Mouse (Mus musculus) thymus, adult 2 months (tissue): ENCODE results near the gene Add1.
"Not testable (repeated sequence)": the region's sequence is repeated elsewhere in the genome, so short reads cannot be mapped to it uniquely, and the experiment has no call there.

Experiments used
- CTCF ChIP-seq: fragments of 200-500 bp; IDR thresholded peaks from 2 replicates; pipeline ENCODE4 v1.5.1; 2012; ENCODE audit warnings: mild to moderate bottlenecking, control low read depth, low read length, moderate library complexity, borderline replicate concordance; ENCODE audit not compliant: control insufficient read depth, poor library complexity, insufficient read depth; ENCODE audit errors: extremely low read depth
- POLR2A ChIP-seq: fragments of 200-500 bp; IDR thresholded peaks from 2 replicates; pipeline ENCODE4 v1.6.1; 2012; ENCODE audit warnings: mild to moderate bottlenecking, low read length, control low read depth, moderate library complexity; ENCODE audit not compliant: control insufficient read depth, poor library complexity, insufficient read depth; ENCODE audit errors: extremely low read depth

DNA sequence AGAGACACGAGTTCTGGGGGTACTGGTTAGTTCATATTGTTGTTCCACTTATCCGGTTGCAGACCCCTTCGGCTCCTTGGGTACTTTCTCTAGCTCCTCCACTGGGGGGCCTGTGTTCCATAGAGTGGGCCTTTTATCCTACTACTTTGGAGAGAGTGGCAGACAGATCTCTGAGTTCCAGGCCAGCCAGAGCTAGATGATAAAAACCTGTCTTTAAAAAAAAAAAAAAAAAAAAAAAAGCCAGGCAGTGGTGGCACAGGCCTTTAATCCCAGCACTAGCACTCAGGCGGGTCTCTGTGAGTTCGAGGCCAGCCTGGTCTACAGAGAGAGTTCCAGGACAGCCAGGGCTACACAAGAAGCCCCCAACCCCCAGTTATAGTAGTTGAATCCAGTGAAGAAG is 18.8 kb downstream of the Add1 start:
- TF ChIP-seq CTCF, POLR2A: not testable (repeated sequence)
